Mouse (Mus musculus): ENCODE measurements at regions not wholly inside any gene's neighbourhood (a gene's known extent, or its start where the extent isn't known, plus 50 kb on each side); places are given as distances from the start of the nearest gene placed in this dataset.

- Histone ChIP-seq H3K4me2 (replicated peaks) (no peak overlapping the region), H3K9ac (no peak overlapping the region), H3K9me3 (no peaks in the 10 kb centered on the region), H3K4me1 (no peaks in the 10 kb centered on the region), H3K36me3 (no peaks in the 10 kb centered on the region), H3K27me3 (no peaks in the 10 kb centered on the region), H3K4me3 (no peak overlapping the region), H3K27ac (no peak overlapping the region)
- no peak for ATAC-seq (ENCODE audit: low FRiP score, low read depth)
- WGBS, result 84% methylated on average over 2 of the region's 2 CpGs
These were observed 674.4 kb downstream of the Kcna4 start for GRCm38 (mm10) chr2:107964841-107965240.

DNA sequence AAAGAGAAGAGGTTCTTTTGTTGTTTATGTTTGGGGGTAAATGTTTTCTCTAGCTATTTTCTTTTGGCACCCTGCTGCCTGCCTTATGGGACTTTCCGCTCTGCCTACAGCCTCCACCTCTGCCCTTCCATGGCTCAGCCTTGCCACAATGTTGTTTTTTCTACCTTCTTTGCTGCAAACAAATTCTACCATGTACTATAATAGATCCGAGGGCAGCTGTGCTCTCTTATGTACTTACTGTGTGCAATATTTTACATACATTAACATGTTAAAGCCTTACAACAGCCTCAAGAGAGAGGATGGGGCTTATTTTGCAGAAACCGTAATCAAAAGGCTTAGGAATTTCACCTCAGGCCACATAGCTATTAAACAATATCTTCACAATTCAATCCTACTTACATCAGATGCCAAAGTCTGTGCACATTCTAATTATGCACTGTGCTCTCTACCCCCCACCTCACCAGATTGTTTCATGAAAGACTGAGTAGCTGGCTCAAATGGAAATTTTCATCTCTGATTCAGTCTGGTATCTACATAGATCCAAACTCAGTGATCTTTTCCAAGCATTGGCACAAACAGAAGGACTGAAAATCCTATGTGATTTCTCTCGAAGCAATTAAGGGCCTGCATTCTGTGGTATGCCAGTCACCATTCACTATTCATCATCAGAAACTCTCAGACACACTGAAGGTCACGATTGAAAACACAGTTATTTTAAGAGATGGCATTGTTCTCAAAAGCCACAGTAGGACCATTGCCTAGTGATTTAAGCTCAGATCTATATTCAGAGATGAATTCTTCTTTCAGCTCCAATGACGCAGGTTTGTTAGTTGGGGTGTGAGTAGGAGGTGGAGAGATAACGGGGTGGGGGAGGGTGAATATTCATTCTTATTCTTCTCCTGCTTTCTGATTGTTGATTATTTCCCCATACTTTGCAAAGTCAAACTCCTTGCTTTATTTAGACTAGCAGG, 675.2 kb downstream of the Kcna4 start:
- no peaks in the 10 kb centered on the region for H3K4me1 ChIP-seq
- no peaks in the 10 kb centered on the region for H3K9me3 ChIP-seq
- no peak overlapping the region for H3K4me2 ChIP-seq (replicated peaks)
- no peak overlapping the region for H3K4me3 ChIP-seq
- no peak overlapping the region for H3K27ac ChIP-seq
- 78% methylated on average over 7 of the region's 7 CpGs for WGBS
- H3K27me3 ChIP-seq, result no peaks in the 10 kb centered on the region
- no peak overlapping the region for H3K9ac ChIP-seq
- H3K36me3 ChIP-seq, result no peaks in the 10 kb centered on the region
- ATAC-seq (ENCODE audit: low FRiP score, low read depth), result no peak; the same call in 1 of the 2 replicates

- Histone ChIP-seq H3K9me3 (no peaks in the 10 kb centered on the region), H3K4me2 (replicated peaks) (no peak overlapping the region), H3K9ac (no peak overlapping the region), H3K4me3 (no peak overlapping the region), H3K27ac (no peak overlapping the region), H3K36me3 (no peaks in the 10 kb centered on the region), H3K4me1 (no peaks in the 10 kb centered on the region), H3K27me3 (no peaks in the 10 kb centered on the region)
- ATAC-seq (ENCODE audit: low FRiP score, low read depth), result no peak
- 57% methylated on average over 2 of the region's 2 CpGs for WGBS
These were observed 678.1 kb downstream of the Kcna4 start for GRCm38 (mm10) chr2:107968526-107968925.

DNA sequence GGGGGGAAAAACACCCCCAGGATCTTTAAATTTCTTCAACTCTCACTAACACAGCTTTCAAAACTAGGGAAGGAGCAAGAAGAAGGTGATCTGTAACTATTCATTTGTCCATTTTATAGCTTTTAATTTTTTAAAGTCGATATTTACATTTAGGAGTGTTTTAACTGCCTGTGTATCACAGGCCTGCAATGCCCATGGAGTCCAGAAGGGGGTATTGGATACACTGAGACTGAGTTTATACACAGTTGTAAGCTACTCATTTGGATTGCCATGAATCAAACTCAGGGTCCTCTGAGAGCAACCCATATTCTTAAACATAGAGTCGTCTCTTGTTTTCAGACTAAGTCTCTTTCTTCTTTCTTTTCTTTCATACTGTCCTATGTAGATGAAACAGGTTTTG, 679.1 kb downstream of the Kcna4 start:
- no peak for ATAC-seq (ENCODE audit: low FRiP score, low read depth)
- Histone ChIP-seq H3K4me2 (replicated peaks) (no peak overlapping the region), H3K4me1 (no peaks in the 10 kb centered on the region), H3K9me3 (no peaks in the 10 kb centered on the region), H3K27me3 (no peaks in the 10 kb centered on the region), H3K36me3 (no peaks in the 10 kb centered on the region), H3K27ac (no peak overlapping the region), H3K9ac (no peak overlapping the region), H3K4me3 (no peak overlapping the region)
- 80% methylated on average over 2 of the region's 2 CpGs for WGBS

DNA sequence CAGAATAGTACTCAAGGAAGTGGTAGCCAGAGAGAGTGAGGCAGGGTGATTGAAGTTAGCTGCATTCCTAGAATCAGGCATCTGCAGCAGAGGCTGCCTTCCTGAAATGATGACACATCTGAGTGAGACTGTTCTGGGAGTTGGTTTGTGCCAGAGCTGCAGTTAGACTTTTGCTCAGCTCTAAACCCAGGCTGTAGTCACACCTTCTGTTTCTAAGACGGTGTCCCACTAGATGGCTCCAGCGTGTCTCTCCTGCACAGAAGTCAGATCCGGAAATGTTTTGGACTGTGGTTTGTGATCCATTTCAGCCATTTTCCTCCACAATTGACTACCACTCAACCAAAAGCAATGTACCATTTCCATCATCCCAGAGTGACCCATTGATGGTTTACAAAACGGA, 683.1 kb downstream of the Kcna4 start:
- WGBS, result 75% methylated on average over 4 of the region's 4 CpGs
- no peak overlapping the region for H3K9ac ChIP-seq
- no peaks in the 10 kb centered on the region for H3K27me3 ChIP-seq
- H3K9me3 ChIP-seq, result no peaks in the 10 kb centered on the region
- no peak for ATAC-seq (ENCODE audit: low FRiP score, low read depth)
- H3K36me3 ChIP-seq, result no peaks in the 10 kb centered on the region
- no peaks in the 10 kb centered on the region for H3K4me1 ChIP-seq
- H3K4me2 ChIP-seq (replicated peaks), result no peak overlapping the region
- H3K27ac ChIP-seq, result no peak overlapping the region
- no peak overlapping the region for H3K4me3 ChIP-seq

GRCm38 (mm10) chr2:107994831-107995230, 704.4 kb downstream of the Kcna4 start:
- Histone ChIP-seq H3K27me3 (no peaks in the 10 kb centered on the region), H3K4me3 (no peak overlapping the region), H3K27ac (no peak overlapping the region), H3K9me3 (no peaks in the 10 kb centered on the region), H3K4me2 (replicated peaks) (no peak overlapping the region), H3K4me1 (no peaks in the 10 kb centered on the region), H3K9ac (no peak overlapping the region), H3K36me3 (no peaks in the 10 kb centered on the region)
- no peak for ATAC-seq (ENCODE audit: low FRiP score, low read depth)
- WGBS, result 54% methylated on average over 6 of the region's 6 CpGs

DNA sequence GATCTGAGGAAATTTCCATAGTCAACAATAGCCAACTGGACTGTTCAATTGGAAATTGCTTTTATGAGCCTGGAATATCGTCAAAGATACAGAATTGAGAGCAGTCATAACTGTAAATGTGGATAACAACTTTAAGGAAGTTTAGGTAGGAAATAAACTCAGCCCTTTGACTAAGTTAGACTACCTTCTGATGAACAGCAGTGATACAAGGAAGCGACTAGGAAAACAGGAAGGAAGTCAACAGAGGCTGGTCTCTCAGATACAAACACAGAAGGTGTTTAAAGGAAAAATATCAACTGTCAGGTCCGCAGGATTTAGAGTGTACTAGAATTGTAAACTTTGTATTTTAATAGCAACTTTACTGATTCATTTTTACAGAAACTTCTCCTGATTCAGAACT, 721.1 kb downstream of the Kcna4 start:
- no peaks in the 10 kb centered on the region for H3K27me3 ChIP-seq
- 82% methylated on average over 3 of the region's 3 CpGs for WGBS

GRCm38 (mm10) chr2:108023206-108023605, 732.8 kb downstream of the Kcna4 start:
- Histone ChIP-seq H3K27ac (no peak overlapping the region), H3K27me3 (no peaks in the 10 kb centered on the region), H3K4me1 (no peaks in the 10 kb centered on the region), H3K36me3 (no peaks in the 10 kb centered on the region), H3K4me2 (replicated peaks) (no peak overlapping the region), H3K9me3 (no peaks in the 10 kb centered on the region), H3K9ac (no peak overlapping the region), H3K4me3 (no peak overlapping the region)
- ATAC-seq (ENCODE audit: low FRiP score, low read depth), result no peak
- 34% methylated on average over 3 of the region's 3 CpGs for WGBS

More for the DNA sequence above, 721.1 kb downstream of the Kcna4 start:
- Histone ChIP-seq H3K27ac (no peak overlapping the region), H3K36me3 (no peaks in the 10 kb centered on the region), H3K4me1 (no peaks in the 10 kb centered on the region), H3K4me3 (no peak overlapping the region), H3K4me2 (replicated peaks) (no peak overlapping the region), H3K9ac (no peak overlapping the region), H3K9me3 (no peaks in the 10 kb centered on the region)
- no peak for ATAC-seq (ENCODE audit: low FRiP score, low read depth)

DNA sequence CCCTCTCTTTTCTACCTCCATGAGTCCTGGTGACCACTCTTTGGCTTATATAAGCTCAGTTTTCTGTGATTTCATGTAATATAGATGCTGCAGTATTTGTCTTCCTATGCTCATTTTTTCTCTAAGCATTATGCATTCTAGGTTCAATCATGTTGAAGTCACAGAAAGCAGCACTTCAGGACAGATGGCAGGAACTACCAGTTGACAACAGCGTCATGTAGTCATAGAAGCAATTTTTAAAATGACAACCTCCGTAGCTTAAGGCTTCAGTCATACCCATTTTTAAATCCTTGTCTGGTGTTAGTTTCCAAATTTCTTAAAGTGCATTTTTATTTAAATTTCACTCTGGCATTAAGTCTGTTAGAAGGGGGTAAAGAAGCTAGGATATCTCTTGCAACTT, 740.2 kb downstream of the Kcna4 start:
- WGBS, result 85% methylated on average over 2 of the region's 2 CpGs
- no peaks in the 10 kb centered on the region for H3K9me3 ChIP-seq
- no peak for ATAC-seq (ENCODE audit: low FRiP score, low read depth)

DNA sequence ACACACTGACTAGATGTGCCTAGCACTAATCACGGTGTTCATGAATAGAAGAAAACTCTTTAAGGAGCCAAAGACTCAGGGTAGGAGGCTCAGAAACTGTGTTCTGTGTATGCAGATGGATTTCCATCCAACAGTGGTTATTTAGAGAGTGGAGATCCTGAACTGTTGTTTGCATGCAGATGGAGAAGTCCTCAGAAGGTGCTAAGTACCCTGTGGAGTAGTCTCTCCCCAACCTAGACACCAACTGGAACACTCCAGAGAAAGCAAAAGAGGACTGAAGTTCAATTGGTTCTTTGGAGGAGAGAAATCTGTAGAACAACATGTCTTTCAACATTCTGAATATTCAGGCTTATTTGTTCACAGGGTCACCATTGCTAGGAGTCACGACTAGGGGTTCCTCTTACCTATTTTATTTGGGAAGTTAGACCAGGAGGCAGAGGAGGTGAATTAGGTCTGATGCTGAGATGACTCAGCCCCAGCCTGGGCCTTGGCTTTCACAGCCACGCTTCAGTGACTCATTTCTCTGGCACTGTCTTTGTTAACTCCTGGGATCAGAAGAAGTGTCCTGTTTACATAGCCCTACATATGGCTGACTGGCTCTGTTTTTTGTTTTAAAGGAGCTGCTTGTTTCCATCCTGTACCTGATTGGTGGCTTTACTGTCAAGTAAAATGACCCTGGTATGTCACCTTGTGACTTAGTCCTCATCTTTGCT, 742.0 kb downstream of the Kcna4 start:
- Histone ChIP-seq H3K9ac (no peak overlapping the region), H3K4me3 (no peak overlapping the region), H3K27me3 (no peaks in the 10 kb centered on the region), H3K36me3 (no peaks in the 10 kb centered on the region), H3K4me1 (no peaks in the 10 kb centered on the region), H3K27ac (no peak overlapping the region), H3K4me2 (replicated peaks) (no peak overlapping the region), H3K9me3 (no peaks in the 10 kb centered on the region)
- ATAC-seq (ENCODE audit: low FRiP score, low read depth), result no peak
- 72% methylated on average over 3 of the region's 3 CpGs for WGBS

More for the DNA sequence above, 740.2 kb downstream of the Kcna4 start:
- no peaks in the 10 kb centered on the region for H3K4me1 ChIP-seq
- H3K36me3 ChIP-seq, result no peaks in the 10 kb centered on the region
- no peak overlapping the region for H3K27ac ChIP-seq
- no peak overlapping the region for H3K9ac ChIP-seq
- no peak overlapping the region for H3K4me3 ChIP-seq
- H3K27me3 ChIP-seq, result no peaks in the 10 kb centered on the region
- H3K4me2 ChIP-seq (replicated peaks), result no peak overlapping the region

DNA sequence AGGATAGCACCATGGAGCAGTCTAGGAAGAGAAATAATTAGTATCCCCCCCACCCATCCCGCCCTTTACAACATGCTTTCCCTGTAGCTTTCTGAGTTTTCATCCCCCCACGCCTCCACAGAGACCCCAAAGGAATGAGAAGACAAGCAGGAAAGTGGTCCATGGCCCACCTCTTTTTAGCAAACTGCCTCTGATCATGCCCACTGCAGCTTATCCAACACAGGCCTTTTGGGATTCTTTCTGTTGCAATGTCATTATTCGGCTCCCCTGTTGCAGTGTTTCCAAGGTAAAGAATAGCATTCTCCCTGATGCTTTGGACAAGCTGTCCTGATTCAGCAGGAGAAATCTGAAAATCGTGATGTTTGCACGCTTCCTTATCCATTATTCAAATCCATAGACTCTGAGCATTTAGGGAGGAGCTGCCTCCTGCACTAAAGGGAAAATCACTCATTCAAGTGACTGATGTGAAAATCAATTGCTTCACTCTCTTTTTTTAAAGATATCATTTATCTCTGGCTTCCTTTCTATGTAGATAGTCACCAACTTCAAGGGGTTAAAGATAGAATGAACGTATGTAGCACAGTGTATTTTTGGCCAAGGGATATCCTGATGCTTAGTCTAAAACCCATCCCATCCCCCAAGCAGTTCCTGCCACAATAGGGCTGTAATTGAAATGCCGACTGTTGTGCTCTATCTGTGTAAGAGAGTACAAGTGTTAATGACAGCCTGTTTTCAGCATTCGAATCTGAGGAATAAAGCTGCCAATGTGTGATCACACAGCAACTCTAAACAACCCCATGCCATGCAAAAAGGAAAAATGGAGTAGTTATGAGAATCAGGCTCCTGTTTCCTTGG, 743.1 kb downstream of the Kcna4 start:
- Histone ChIP-seq H3K27ac (no peak overlapping the region), H3K27me3 (no peaks in the 10 kb centered on the region), H3K4me1 (no peaks in the 10 kb centered on the region), H3K4me3 (no peak overlapping the region), H3K9me3 (no peaks in the 10 kb centered on the region), H3K9ac (no peak overlapping the region), H3K36me3 (no peaks in the 10 kb centered on the region), H3K4me2 (replicated peaks) (no peak overlapping the region)
- ATAC-seq (ENCODE audit: low FRiP score, low read depth), result no peak
- 73% methylated on average over 8 of the region's 8 CpGs for WGBS

DNA sequence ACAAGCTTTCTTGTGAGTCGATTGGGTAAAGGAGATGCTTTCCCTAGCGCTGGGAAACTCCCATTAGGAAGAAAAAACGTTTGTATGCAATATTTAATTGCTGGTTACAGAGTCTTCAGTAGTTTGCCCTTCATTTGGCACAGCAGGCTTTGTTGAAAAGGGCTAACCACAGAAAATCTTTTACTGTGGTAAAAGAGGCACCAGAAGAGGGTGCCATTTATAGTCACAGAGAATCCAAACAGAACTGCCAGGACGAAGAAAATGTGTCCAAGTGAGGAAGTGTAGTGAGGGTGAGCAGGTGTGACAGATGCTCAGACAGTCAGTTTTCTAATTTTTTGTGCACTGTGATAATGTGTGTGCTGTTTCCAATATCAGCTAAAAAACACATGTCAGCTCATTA, 744.4 kb downstream of the Kcna4 start:
- WGBS, result 57% methylated on average over 4 of the region's 4 CpGs
- H3K9ac ChIP-seq, result no peak overlapping the region
- no peak for ATAC-seq (ENCODE audit: low FRiP score, low read depth)

More for the DNA sequence above, 744.4 kb downstream of the Kcna4 start:
- Histone ChIP-seq H3K4me1 (no peaks in the 10 kb centered on the region), H3K36me3 (no peaks in the 10 kb centered on the region), H3K4me2 (replicated peaks) (no peak overlapping the region), H3K27me3 (no peaks in the 10 kb centered on the region), H3K4me3 (no peak overlapping the region), H3K27ac (no peak overlapping the region), H3K9me3 (no peaks in the 10 kb centered on the region)

Measured in limb, embryonic 13.5 days (tissue).